Mouse (Mus musculus): ENCODE results near the gene Papola. TPM values are rescaled to one million over a fixed set of nuclear protein-coding genes. Genes with fewer than 3 reads are reported as not detected.

The Papola gene
- polyA plus RNA-seq, 1 experiment = 72.7 TPM

DNA sequence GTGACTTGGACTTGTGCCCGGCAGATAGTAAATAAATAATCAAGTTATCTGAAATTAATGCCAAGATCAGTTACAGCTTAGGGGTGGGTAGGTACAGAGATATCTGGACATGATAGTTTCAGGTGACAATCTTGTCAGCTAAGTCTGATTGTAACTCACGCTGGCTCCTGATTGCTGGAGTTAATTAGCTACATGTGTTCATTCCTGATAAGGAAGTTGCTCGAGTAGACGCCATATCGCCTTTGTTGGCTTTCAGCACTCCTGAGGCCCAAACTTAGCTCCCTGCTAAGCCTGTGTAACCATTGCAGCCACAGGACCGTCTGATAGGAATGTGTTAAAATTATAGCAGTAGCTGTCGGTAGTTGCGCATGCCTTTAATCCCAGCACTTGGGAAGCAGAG lies 40.2 kb downstream of the Papola start:
- peaks cover 94% of the 10 kb centered on the region for H3K36me3 ChIP-seq (ENCODE audit: control insufficient read depth, insufficient read depth)

DNA sequence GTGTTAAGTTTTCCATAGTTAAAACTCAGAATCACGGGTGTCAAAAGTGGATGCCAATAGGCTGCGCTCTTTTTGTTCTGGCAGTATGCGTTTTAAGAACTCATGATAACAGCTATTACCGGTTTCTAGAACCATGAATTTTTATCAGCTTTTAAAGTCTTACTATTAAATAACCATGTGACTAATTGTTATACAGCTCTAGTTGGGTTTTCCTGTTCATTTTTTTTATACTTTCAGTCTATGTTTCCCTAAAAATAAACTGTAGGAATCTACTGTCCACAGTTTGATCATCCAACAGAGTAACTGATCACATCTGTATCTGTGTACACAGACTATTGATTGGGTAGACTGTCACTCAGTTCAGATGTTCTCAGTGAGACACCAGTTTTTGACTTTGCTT lies 40.8 kb downstream of the Papola start:
- peaks cover 95% of the 10 kb centered on the region for H3K36me3 ChIP-seq (ENCODE audit: control insufficient read depth, insufficient read depth)
- no peak for TF ChIP-seq USF1 (IDR thresholded peaks at IDR 0.05; ENCODE audit: low read depth)
- TF ChIP-seq MYOG (IDR thresholded peaks at IDR 0.05; ENCODE audit: control insufficient read depth, extremely low read depth, insufficient read length) = no peak
- TF ChIP-seq FOSL1 (IDR thresholded peaks at IDR 0.05; ENCODE audit: insufficient read depth, low read length, poor library complexity, severe bottlenecking) = no peak
- no peak for TF ChIP-seq CTCF (IDR thresholded peaks at IDR 0.05; ENCODE audit: control insufficient read depth, insufficient read depth, insufficient read length)
- no peak for TF ChIP-seq CEBPB (IDR thresholded peaks at IDR 0.05; ENCODE audit: low read depth)
- no peak for TF ChIP-seq MAX (IDR thresholded peaks at IDR 0.05)
- TF ChIP-seq MYOD1 (IDR thresholded peaks at IDR 0.05; ENCODE audit: control insufficient read depth, insufficient read length, low read depth) = no peak

More for the DNA sequence above, 40.2 kb downstream of the Papola start:
- no peaks in the 10 kb centered on the region for H3K27me3 ChIP-seq (ENCODE audit: control insufficient read depth, insufficient read depth, insufficient read length)
- H3K79me3 ChIP-seq (ENCODE audit: low read depth) = peaks cover 2% of the 10 kb centered on the region
- no peak overlapping the region for H3ac ChIP-seq (ENCODE audit: control insufficient read depth, insufficient read length, low read depth)
- TF ChIP-seq FOSL1 (IDR thresholded peaks at IDR 0.05; ENCODE audit: insufficient read depth, low read length, poor library complexity, severe bottlenecking) (no peak), USF1 (IDR thresholded peaks at IDR 0.05; ENCODE audit: low read depth) (no peak), CTCF (IDR thresholded peaks at IDR 0.05; ENCODE audit: control insufficient read depth, insufficient read depth, insufficient read length) (no peak), MAX (IDR thresholded peaks at IDR 0.05) (no peak), CEBPB (IDR thresholded peaks at IDR 0.05; ENCODE audit: low read depth) (no peak), MYOG (IDR thresholded peaks at IDR 0.05; ENCODE audit: control insufficient read depth, extremely low read depth, insufficient read length) (no peak), MYOD1 (IDR thresholded peaks at IDR 0.05; ENCODE audit: control insufficient read depth, insufficient read length, low read depth) (no peak)
- peaks cover 6% of the 10 kb centered on the region for H3K79me2 ChIP-seq (ENCODE audit: control insufficient read depth, insufficient read depth)
- H3K4me3 ChIP-seq (ENCODE audit: insufficient read depth, poor library complexity, severe bottlenecking) = no peak overlapping the region

DNA sequence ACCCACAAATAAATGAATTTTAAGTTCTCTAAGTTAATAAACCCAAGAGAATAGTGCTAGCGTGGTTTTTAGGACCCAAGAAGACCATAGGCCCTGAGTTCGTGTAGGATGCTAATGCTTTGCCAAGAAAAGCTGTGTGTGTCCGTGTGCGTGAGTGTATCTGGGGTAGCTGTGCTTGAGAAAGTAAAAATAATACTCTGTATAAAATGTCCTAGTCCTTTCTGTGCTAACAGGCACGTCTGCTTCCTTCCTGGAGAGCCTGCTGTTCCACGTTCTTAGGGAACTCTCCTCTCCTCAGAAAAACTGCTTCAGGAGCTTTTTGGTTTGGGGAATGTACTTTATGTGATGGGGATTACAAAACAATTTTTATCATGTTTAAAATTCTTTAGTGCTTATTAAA lies 48.0 kb downstream of the Papola start:
- no peak overlapping the region for H3ac ChIP-seq (ENCODE audit: control insufficient read depth, insufficient read length, low read depth)
- no peak for TF ChIP-seq MYOD1 (IDR thresholded peaks at IDR 0.05; ENCODE audit: control insufficient read depth, insufficient read length, low read depth)
- TF ChIP-seq FOSL1 (IDR thresholded peaks at IDR 0.05; ENCODE audit: insufficient read depth, low read length, poor library complexity, severe bottlenecking) = no peak
- no peak for TF ChIP-seq USF1 (IDR thresholded peaks at IDR 0.05; ENCODE audit: low read depth)
- no peak for TF ChIP-seq CEBPB (IDR thresholded peaks at IDR 0.05; ENCODE audit: low read depth)
- no peak for TF ChIP-seq CTCF (IDR thresholded peaks at IDR 0.05; ENCODE audit: control insufficient read depth, insufficient read depth, insufficient read length)
- no peak for TF ChIP-seq MYOG (IDR thresholded peaks at IDR 0.05; ENCODE audit: control insufficient read depth, extremely low read depth, insufficient read length)
- TF ChIP-seq MAX (IDR thresholded peaks at IDR 0.05) = no peak
- H3K79me3 ChIP-seq (ENCODE audit: low read depth) = peaks cover 1% of the 10 kb centered on the region
- H3K27me3 ChIP-seq (ENCODE audit: control insufficient read depth, insufficient read depth, insufficient read length) = no peaks in the 10 kb centered on the region
- H3K4me3 ChIP-seq (ENCODE audit: insufficient read depth, poor library complexity, severe bottlenecking) = no peak overlapping the region
- H3K79me2 ChIP-seq (ENCODE audit: control insufficient read depth, insufficient read depth) = peaks cover 7% of the 10 kb centered on the region
- H3K36me3 ChIP-seq (ENCODE audit: control insufficient read depth, insufficient read depth) = peaks cover 95% of the 10 kb centered on the region

More for the DNA sequence above, 40.8 kb downstream of the Papola start:
- peaks cover 6% of the 10 kb centered on the region for H3K79me2 ChIP-seq (ENCODE audit: control insufficient read depth, insufficient read depth)
- no peaks in the 10 kb centered on the region for H3K27me3 ChIP-seq (ENCODE audit: control insufficient read depth, insufficient read depth, insufficient read length)
- no peak overlapping the region for H3ac ChIP-seq (ENCODE audit: control insufficient read depth, insufficient read length, low read depth)
- H3K79me3 ChIP-seq (ENCODE audit: low read depth) = peaks cover 2% of the 10 kb centered on the region
- no peak overlapping the region for H3K4me3 ChIP-seq (ENCODE audit: insufficient read depth, poor library complexity, severe bottlenecking)

DNA sequence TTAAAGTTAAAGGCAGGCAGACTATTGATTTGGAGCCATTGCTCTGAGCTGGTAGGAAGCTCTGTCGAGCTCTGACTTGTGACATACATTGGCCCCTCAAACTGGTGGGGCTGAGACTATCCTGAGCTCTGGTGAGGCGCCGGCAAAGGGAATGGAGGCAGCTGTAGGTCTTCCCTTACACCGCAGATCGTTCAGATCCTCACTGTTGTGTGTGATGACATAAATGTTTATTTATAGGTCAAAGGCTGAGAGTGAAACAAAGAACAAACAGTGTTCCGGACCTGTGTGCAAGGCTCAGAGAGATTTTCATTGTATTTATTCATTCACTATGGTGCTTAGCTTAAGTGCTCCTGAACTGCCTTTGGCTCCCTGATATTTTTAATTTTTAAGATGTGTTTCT lies 50.4 kb downstream of the Papola start:
- peaks cover 94% of the 10 kb centered on the region for H3K36me3 ChIP-seq (ENCODE audit: control insufficient read depth, insufficient read depth)
- H3K27me3 ChIP-seq (ENCODE audit: control insufficient read depth, insufficient read depth, insufficient read length) = no peaks in the 10 kb centered on the region
- H3K79me3 ChIP-seq (ENCODE audit: low read depth) = peaks cover 1% of the 10 kb centered on the region
- peaks cover 7% of the 10 kb centered on the region for H3K79me2 ChIP-seq (ENCODE audit: control insufficient read depth, insufficient read depth)
- no peak overlapping the region for H3ac ChIP-seq (ENCODE audit: control insufficient read depth, insufficient read length, low read depth)
- TF ChIP-seq MAX (IDR thresholded peaks at IDR 0.05) (no peak), MYOG (IDR thresholded peaks at IDR 0.05; ENCODE audit: control insufficient read depth, extremely low read depth, insufficient read length) (no peak), CEBPB (IDR thresholded peaks at IDR 0.05; ENCODE audit: low read depth) (no peak)
- no peak overlapping the region for H3K4me3 ChIP-seq (ENCODE audit: insufficient read depth, poor library complexity, severe bottlenecking)

DNA sequence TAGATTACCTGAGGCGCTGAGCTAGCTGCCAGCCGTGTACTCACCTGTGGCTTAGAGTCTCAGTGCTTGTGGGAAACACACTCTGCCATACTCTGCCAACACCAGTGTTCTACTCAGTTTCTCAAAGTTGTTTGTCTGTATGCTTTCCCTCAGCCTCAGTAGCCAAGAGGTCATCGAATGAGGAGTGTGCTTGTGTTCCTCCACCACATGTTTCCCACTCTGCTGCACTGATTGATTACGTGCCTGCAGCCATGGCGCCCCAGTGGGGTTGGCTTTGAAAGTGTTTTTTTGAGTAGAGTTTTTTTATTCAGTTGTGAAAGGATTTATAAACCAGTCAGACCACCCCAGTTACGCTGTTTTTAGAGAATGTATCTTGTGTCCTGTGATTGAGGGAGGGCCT lies 51.1 kb downstream of the Papola start:
- H3K36me3 ChIP-seq (ENCODE audit: control insufficient read depth, insufficient read depth) = peaks cover 94% of the 10 kb centered on the region
- TF ChIP-seq USF1 (IDR thresholded peaks at IDR 0.05; ENCODE audit: low read depth) = no peak
- TF ChIP-seq MYOG (IDR thresholded peaks at IDR 0.05; ENCODE audit: control insufficient read depth, extremely low read depth, insufficient read length) = no peak
- no peak for TF ChIP-seq FOSL1 (IDR thresholded peaks at IDR 0.05; ENCODE audit: insufficient read depth, low read length, poor library complexity, severe bottlenecking)
- TF ChIP-seq MAX (IDR thresholded peaks at IDR 0.05) = no peak
- no peak for TF ChIP-seq CEBPB (IDR thresholded peaks at IDR 0.05; ENCODE audit: low read depth)
- no peak for TF ChIP-seq CTCF (IDR thresholded peaks at IDR 0.05; ENCODE audit: control insufficient read depth, insufficient read depth, insufficient read length)

DNA sequence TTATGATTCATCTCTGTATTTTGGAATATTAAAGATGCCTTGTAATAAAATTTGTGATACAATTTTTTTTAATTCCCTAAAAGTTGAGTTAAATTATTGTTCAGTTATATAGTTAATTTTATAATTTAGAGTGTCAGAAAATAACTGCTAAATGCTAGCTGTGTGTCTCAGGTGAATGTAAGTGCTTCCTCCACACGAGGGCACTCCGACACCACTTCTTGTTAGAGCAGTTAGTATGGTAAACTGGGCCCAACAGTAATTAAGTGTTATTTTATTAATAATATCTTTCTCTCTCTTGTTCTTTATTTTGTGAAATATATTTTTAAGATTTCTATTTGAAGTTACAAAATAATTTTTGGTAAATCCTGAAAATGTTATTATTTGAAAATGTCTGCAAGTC lies 51.7 kb downstream of the Papola start:
- H3K79me3 ChIP-seq (ENCODE audit: low read depth) = peaks cover 1% of the 10 kb centered on the region
- H3ac ChIP-seq (ENCODE audit: control insufficient read depth, insufficient read length, low read depth) = no peak overlapping the region
- H3K4me3 ChIP-seq (ENCODE audit: insufficient read depth, poor library complexity, severe bottlenecking) = no peak overlapping the region
- H3K79me2 ChIP-seq (ENCODE audit: control insufficient read depth, insufficient read depth) = no peaks in the 10 kb centered on the region
- H3K36me3 ChIP-seq (ENCODE audit: control insufficient read depth, insufficient read depth) = peaks cover 93% of the 10 kb centered on the region
- H3K27me3 ChIP-seq (ENCODE audit: control insufficient read depth, insufficient read depth, insufficient read length) = no peaks in the 10 kb centered on the region
- TF ChIP-seq USF1 (IDR thresholded peaks at IDR 0.05; ENCODE audit: low read depth) (no peak), MYOD1 (IDR thresholded peaks at IDR 0.05; ENCODE audit: control insufficient read depth, insufficient read length, low read depth) (no peak), MYOG (IDR thresholded peaks at IDR 0.05; ENCODE audit: control insufficient read depth, extremely low read depth, insufficient read length) (no peak), MAX (IDR thresholded peaks at IDR 0.05) (no peak), FOSL1 (IDR thresholded peaks at IDR 0.05; ENCODE audit: insufficient read depth, low read length, poor library complexity, severe bottlenecking) (no peak)

More for the DNA sequence above, 51.1 kb downstream of the Papola start:
- Histone ChIP-seq H3K4me3 (ENCODE audit: insufficient read depth, poor library complexity, severe bottlenecking) (no peak overlapping the region), H3K79me2 (ENCODE audit: control insufficient read depth, insufficient read depth) (peaks cover 4% of the 10 kb centered on the region), H3K79me3 (ENCODE audit: low read depth) (peaks cover 1% of the 10 kb centered on the region), H3ac (ENCODE audit: control insufficient read depth, insufficient read length, low read depth) (no peak overlapping the region), H3K27me3 (ENCODE audit: control insufficient read depth, insufficient read depth, insufficient read length) (no peaks in the 10 kb centered on the region)
